Mouse (Mus musculus) T-helper 1 cell (primary cell): Measurements from ENCODE around the gene Lacc1.

ENCODE experiments used
- in situ Hi-C: fragments of 300-600 bp; cut with MboI, MseI; formaldehyde crosslinking; loops from one replicate; pipeline ENCODE4 v1.15.1; 2025; ENCODE audit warnings: high pct_unique_total_duplicates

Gene Lacc1

GRCm38 (mm10) chr14:76979569-76979968 is 57.1 kb downstream of the Lacc1 start:
- in situ Hi-C loops, result no loop called here
